Mouse (Mus musculus): ENCODE measurements around the gene Tnc.
"Not testable (repeated sequence)": the region's sequence is repeated elsewhere in the genome, so short reads cannot be mapped to it uniquely, and the experiment has no call there.

Gene Tnc

GRCm38 (mm10) chr4:63963410-63963809 lies 83.4 kb downstream of the Tnc start:
- no peak for DNase-seq (ENCODE audit: low spot score)

GRCm38 (mm10) chr4:63961858-63962468 lies 84.9 kb downstream of the Tnc start:
- DNase-seq (ENCODE audit: low spot score) = no peak

- DNase-seq (ENCODE audit: low spot score) = no peak
These were observed 88.2 kb downstream of the Tnc start for GRCm38 (mm10) chr4:63958601-63959000.

GRCm38 (mm10) chr4:63950054-63950453 lies 96.8 kb downstream of the Tnc start:
- DNase-seq (ENCODE audit: low spot score) = no peak

- DNase-seq (ENCODE audit: low spot score) = not testable (repeated sequence)
These were observed 98.1 kb downstream of the Tnc start for GRCm38 (mm10) chr4:63948688-63949073.

GRCm38 (mm10) chr4:63948066-63948687 lies 98.6 kb downstream of the Tnc start:
- peak; percentile 9 for DNase-seq (ENCODE audit: low spot score)

- no peak for DNase-seq (ENCODE audit: low spot score)
These were observed 103.0 kb downstream of the Tnc start for GRCm38 (mm10) chr4:63943813-63944212.

GRCm38 (mm10) chr4:63942875-63943274 lies 103.9 kb downstream of the Tnc start:
- no peak for DNase-seq (ENCODE audit: low spot score)

GRCm38 (mm10) chr4:63941420-63941819 lies 105.4 kb downstream of the Tnc start:
- no peak for DNase-seq (ENCODE audit: low spot score)

GRCm38 (mm10) chr4:63939428-63939827 lies 107.4 kb downstream of the Tnc start:
- DNase-seq (ENCODE audit: low spot score) = no peak

- no peak for DNase-seq (ENCODE audit: low spot score)
These were observed 110.9 kb downstream of the Tnc start for GRCm38 (mm10) chr4:63935960-63936359.

GRCm38 (mm10) chr4:63935314-63935713 lies 111.5 kb downstream of the Tnc start:
- DNase-seq (ENCODE audit: low spot score) = no peak

- no peak for DNase-seq (ENCODE audit: low spot score)
These were observed 116.0 kb downstream of the Tnc start for GRCm38 (mm10) chr4:63930863-63931262.

- no peak for DNase-seq (ENCODE audit: low spot score)
These were observed 117.3 kb downstream of the Tnc start for GRCm38 (mm10) chr4:63929490-63929889.

GRCm38 (mm10) chr4:63928192-63928591 lies 118.6 kb downstream of the Tnc start:
- no peak for DNase-seq (ENCODE audit: low spot score)

GRCm38 (mm10) chr4:63917181-63917580 lies 129.6 kb downstream of the Tnc start:
- no peak for DNase-seq (ENCODE audit: low spot score)

GRCm38 (mm10) chr4:63916753-63917152 lies 130.1 kb downstream of the Tnc start:
- DNase-seq (ENCODE audit: low spot score) = no peak

- DNase-seq (ENCODE audit: low spot score) = no peak
These were observed 130.5 kb downstream of the Tnc start for GRCm38 (mm10) chr4:63916288-63916687.

Measured in ovary, postnatal 10 days (tissue).